In the genomic region with DNA sequence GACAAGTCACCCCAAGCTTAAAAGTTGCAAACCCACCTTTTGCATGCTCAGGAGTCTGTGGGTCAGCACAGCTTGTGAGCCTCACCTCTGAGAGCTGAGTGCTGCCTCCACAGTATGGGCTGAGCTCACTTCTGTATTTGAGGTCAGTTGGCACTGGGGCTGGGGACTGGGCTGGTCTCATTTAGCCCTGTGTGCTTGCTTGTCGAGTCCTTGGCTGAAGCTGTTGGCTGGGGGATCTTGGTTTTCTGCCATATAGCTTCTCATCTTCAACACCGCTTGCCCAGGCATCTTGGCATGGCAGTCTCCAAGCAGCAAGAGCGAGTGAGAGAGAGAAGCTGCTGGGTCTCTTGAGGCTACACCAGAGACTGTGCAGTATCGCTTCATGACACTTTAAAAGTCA, we compare ENCODE assay signal across 18 mouse cellular contexts. TPM values are rescaled to one million over a fixed set of nuclear protein-coding genes. Genes with fewer than 3 reads are reported as not detected.
DNase-seq lines count a peak whose midpoint lies in the region; ATAC-seq and TF ChIP-seq lines count a peak whose summit lies in the region.
"Had no signal": no experiment of that assay in that cellular context is flagged by ENCODE, and none has a peak within 500 bp of the region (broad histone marks: within the 10 kb centered on the region; RNA-seq: fewer than 3 reads in every experiment).

No protein-coding gene starts in this region.

- no peak overlapping the region for H3K9ac ChIP-seq in midbrain, postnatal 0 days (replicated peaks; ENCODE audit: low read length, poor library complexity, severe bottlenecking)
- no peak overlapping the region for H3K9ac ChIP-seq in midbrain, embryonic 14.5 days (replicated peaks; ENCODE audit: low read length)
- H3K9ac ChIP-seq: hindbrain, embryonic 15.5 days; liver, embryonic 13.5 days had no signal

- H3K4me3 ChIP-seq in heart, embryonic 10.5 days, result no peak overlapping the region
- H3K4me3 ChIP-seq in midbrain, postnatal 0 days (ENCODE audit: low read depth, low read length), result no peak overlapping the region
- no peak overlapping the region for H3K4me3 ChIP-seq in midbrain, embryonic 14.5 days (replicated peaks; ENCODE audit: low read depth, low read length)
- no peak overlapping the region for H3K4me3 ChIP-seq in embryonic facial prominence, embryonic 10.5 days
- H3K4me3 ChIP-seq: erythroblast, embryonic 14.5 days; hindbrain, embryonic 15.5 days; limb, embryonic 10.5 days; liver, embryonic 13.5 days had no signal

- no peak for ATAC-seq in midbrain, postnatal 0 days (ENCODE audit: low FRiP score)
- ATAC-seq in midbrain, embryonic 14.5 days (ENCODE audit: low FRiP score, low TSS enrichment), result no peak
- ATAC-seq: forebrain, embryonic 16.5 days had no signal

- 79% methylated on average over 4 of the region's 4 CpGs for WGBS in heart, embryonic 10.5 days
- 79% methylated on average over 4 of the region's 4 CpGs for WGBS in midbrain, postnatal 0 days
- 85% methylated on average over 4 of the region's 4 CpGs for WGBS in midbrain, embryonic 14.5 days
- 88% methylated on average over 4 of the region's 4 CpGs for WGBS in embryonic facial prominence, embryonic 10.5 days

- H3K27ac ChIP-seq in heart, embryonic 10.5 days, result no peak overlapping the region
- no peak overlapping the region for H3K27ac ChIP-seq in midbrain, postnatal 0 days (ENCODE audit: low read depth, low read length)
- H3K27ac ChIP-seq in midbrain, embryonic 14.5 days (replicated peaks; ENCODE audit: low read depth, low read length), result no peak overlapping the region
- no peak overlapping the region for H3K27ac ChIP-seq in embryonic facial prominence, embryonic 10.5 days (replicated peaks)
- H3K27ac ChIP-seq: hindbrain, embryonic 15.5 days; limb, embryonic 10.5 days; liver, embryonic 13.5 days had no signal

- peak; percentile 83 for DNase-seq in heart, adult 11 months
- no peak for DNase-seq in heart, embryonic 10.5 days (ENCODE audit: low spot score)
- DNase-seq in midbrain, postnatal 0 days (ENCODE audit: low spot score), result peak; percentile 56
- no peak for DNase-seq in midbrain, embryonic 14.5 days
- peak; percentile 37 for DNase-seq in gastrocnemius, postnatal 10 days
- DNase-seq in embryonic facial prominence, embryonic 10.5 days (ENCODE audit: low spot score), result no peak
- no peak for DNase-seq in yolk sac, embryonic 10.5 days (ENCODE audit: low spot score)
- DNase-seq: kidney, adult 18-20 months; kidney, postnatal 25 days; liver, embryonic 13.5 days; right cerebral cortex, adult 18-20 months; thymus, postnatal 36 days had no signal

- H3K4me2 ChIP-seq in midbrain, postnatal 0 days (ENCODE audit: low read depth, low read length, poor library complexity, severe bottlenecking), result no peak overlapping the region
- H3K4me2 ChIP-seq in midbrain, embryonic 14.5 days (ENCODE audit: low read length), result no peak overlapping the region
- H3K4me2 ChIP-seq: hindbrain, embryonic 15.5 days; liver, embryonic 13.5 days; midbrain, embryonic 11.5 days had no signal

- H3K27me3 ChIP-seq in heart, embryonic 10.5 days (ENCODE audit: insufficient read depth, poor library complexity, severe bottlenecking), result no peaks in the 10 kb centered on the region
- H3K27me3 ChIP-seq in midbrain, postnatal 0 days (ENCODE audit: insufficient read depth, low read length), result no peaks in the 10 kb centered on the region
- no peaks in the 10 kb centered on the region for H3K27me3 ChIP-seq in midbrain, embryonic 14.5 days (ENCODE audit: control insufficient read depth, insufficient read depth, low read length)
- H3K27me3 ChIP-seq in embryonic facial prominence, embryonic 10.5 days (replicated peaks; ENCODE audit: low read depth, poor library complexity, severe bottlenecking), result no peaks in the 10 kb centered on the region
- H3K27me3 ChIP-seq: hindbrain, embryonic 15.5 days; liver, embryonic 13.5 days had no signal

- no peaks in the 10 kb centered on the region for H3K9me3 ChIP-seq in heart, embryonic 10.5 days
- H3K9me3 ChIP-seq in midbrain, postnatal 0 days (ENCODE audit: low read length), result no peaks in the 10 kb centered on the region
- H3K9me3 ChIP-seq in midbrain, embryonic 14.5 days (ENCODE audit: control insufficient read depth, low read length), result no peaks in the 10 kb centered on the region
- no peaks in the 10 kb centered on the region for H3K9me3 ChIP-seq in embryonic facial prominence, embryonic 10.5 days
- H3K9me3 ChIP-seq: hindbrain, embryonic 15.5 days; limb, embryonic 10.5 days had no signal

- H3K4me1 ChIP-seq in heart, embryonic 10.5 days, result no peaks in the 10 kb centered on the region
- H3K4me1 ChIP-seq in midbrain, postnatal 0 days (ENCODE audit: insufficient read depth, low read length), result no peaks in the 10 kb centered on the region
- no peaks in the 10 kb centered on the region for H3K4me1 ChIP-seq in midbrain, embryonic 14.5 days (ENCODE audit: control insufficient read depth, insufficient read depth, low read length)
- H3K4me1 ChIP-seq in embryonic facial prominence, embryonic 10.5 days, result no peaks in the 10 kb centered on the region
- H3K4me1 ChIP-seq: hindbrain, embryonic 15.5 days; limb, embryonic 10.5 days; liver, embryonic 13.5 days had no signal

- no peak for TF ChIP-seq CTCF in midbrain, postnatal 0 days (IDR thresholded peaks at IDR 0.05)

- no peaks in the 10 kb centered on the region for H3K36me3 ChIP-seq in heart, embryonic 10.5 days
- H3K36me3 ChIP-seq in midbrain, postnatal 0 days (ENCODE audit: insufficient read depth, low read length), result no peaks in the 10 kb centered on the region
- no peaks in the 10 kb centered on the region for H3K36me3 ChIP-seq in midbrain, embryonic 14.5 days (ENCODE audit: control insufficient read depth, insufficient read depth, low read length)
- no peaks in the 10 kb centered on the region for H3K36me3 ChIP-seq in embryonic facial prominence, embryonic 10.5 days (replicated peaks)
- H3K36me3 ChIP-seq: hindbrain, embryonic 15.5 days; limb, embryonic 10.5 days; liver, embryonic 13.5 days had no signal

RNA-seq across cellular contexts. Expression of a gene that starts 46.1 kb away (rescaled TPM):
- 0.73 and 1.2 TPM in 2 replicates for polyA plus RNA-seq in heart, embryonic 10.5 days (2016; fragmentation: Nextera tagmentation; extraction: Ambion mirVana)
- total RNA-seq in midbrain, postnatal 0 days (2014; rRNA removed), result 0.85 and 2.5 TPM in 2 replicates
- polyA plus RNA-seq in midbrain, postnatal 0 days (2015; fragmentation: Nextera tagmentation; extraction: Ambion mirVana), result 2.3 TPM in 2 replicates
- 0.30 and 0.58 TPM in 2 replicates for polyA plus RNA-seq in midbrain, embryonic 14.5 days (2014; fragmentation: Nextera tagmentation; extraction: Ambion mirVana)
- total RNA-seq in gastrocnemius, postnatal 10 days (2021), result 1 to 10 TPM; 3.0 to 3.1 TPM
- 0.99 and 1.4 TPM in 2 replicates for polyA plus RNA-seq in embryonic facial prominence, embryonic 10.5 days (2016; fragmentation: Nextera tagmentation; extraction: Ambion mirVana)
- total RNA-seq: MEL had no signal
- polyA plus RNA-seq: erythroblast, embryonic 14.5 days; liver, embryonic 13.5 days had no signal

Comparison
In these comparisons a context has a peak if more than half of its experiments do, and no peak if none do; other contexts are left out.
1. DNase-seq: peak in heart, adult 11 months (single experiment), midbrain, postnatal 0 days (single experiment) and gastrocnemius, postnatal 10 days (single experiment); none in heart, embryonic 10.5 days (single experiment), midbrain, embryonic 14.5 days (single experiment), embryonic facial prominence, embryonic 10.5 days (single experiment) and yolk sac, embryonic 10.5 days (single experiment).